Mouse (Mus musculus): ENCODE data around the gene Coch. TPM values are rescaled to one million over a fixed set of nuclear protein-coding genes. Genes with fewer than 3 reads are reported as not detected.
"Not testable (repeated sequence)": the region's sequence is repeated elsewhere in the genome, so short reads cannot be mapped to it uniquely, and the experiment has no call there.

Gene Coch
- polyA plus RNA-seq, 1 experiment: 3.1 TPM

DNA sequence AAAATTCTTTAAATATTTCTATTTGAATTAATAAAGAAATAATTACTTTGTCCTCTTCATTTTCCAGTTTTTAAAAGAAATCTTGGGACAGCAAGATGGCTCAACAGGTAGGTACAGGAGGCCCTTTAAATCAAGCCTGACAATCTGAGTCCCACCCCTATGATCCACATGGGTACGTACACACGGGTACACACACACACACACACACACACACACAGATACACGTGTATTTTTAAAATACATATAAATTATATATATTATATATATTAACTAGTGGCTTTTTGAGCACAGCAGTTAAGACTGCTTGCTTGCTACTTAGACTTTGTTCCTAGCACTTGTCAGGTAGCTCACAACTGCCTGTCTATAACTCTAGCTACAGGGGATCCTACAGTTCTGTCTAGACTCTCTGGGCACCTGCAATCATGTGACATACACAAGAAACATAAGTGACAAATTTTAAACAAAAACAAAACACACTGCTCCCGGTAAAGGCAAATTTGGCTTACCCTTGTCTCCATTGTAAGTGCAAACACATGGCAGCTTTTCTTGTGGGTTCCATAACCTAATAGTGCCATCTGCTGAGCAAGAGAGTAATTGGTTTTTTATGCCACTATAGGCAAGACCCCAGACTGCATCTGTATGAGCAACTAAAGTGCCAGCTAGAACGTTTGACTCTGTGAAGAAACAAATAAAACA lies 29.7 kb downstream of the Coch start:
- Histone ChIP-seq H3K27ac (ENCODE audit: insufficient read depth, low read length) (no peak overlapping the region), H3K9ac (ENCODE audit: low read depth, poor library complexity, severe bottlenecking) (no peak overlapping the region), H3K4me1 (ENCODE audit: control insufficient read depth, insufficient read depth, low read length) (no peaks in the 10 kb centered on the region), H3K36me3 (ENCODE audit: control insufficient read depth, insufficient read depth, low read length, poor library complexity, severe bottlenecking) (peaks cover 10% of the 10 kb centered on the region), H3K9me3 (replicated peaks; ENCODE audit: control insufficient read depth, insufficient read depth, low read length, poor library complexity, severe bottlenecking) (no peaks in the 10 kb centered on the region), H3K27me3 (ENCODE audit: control insufficient read depth, insufficient read depth, low read length, poor library complexity, severe bottlenecking) (no peaks in the 10 kb centered on the region), H3K4me3 (ENCODE audit: low read depth, low read length) (no peak overlapping the region)
- no peak for TF ChIP-seq CTCF (IDR thresholded peaks at IDR 0.05; ENCODE audit: low read depth, low read length)
- no peak for TF ChIP-seq POLR2A (IDR thresholded peaks at IDR 0.05; ENCODE audit: insufficient read depth, low read length)
- TF ChIP-seq EP300 (IDR thresholded peaks at IDR 0.05; ENCODE audit: insufficient read depth, low read depth, low read length): no peak

DNA sequence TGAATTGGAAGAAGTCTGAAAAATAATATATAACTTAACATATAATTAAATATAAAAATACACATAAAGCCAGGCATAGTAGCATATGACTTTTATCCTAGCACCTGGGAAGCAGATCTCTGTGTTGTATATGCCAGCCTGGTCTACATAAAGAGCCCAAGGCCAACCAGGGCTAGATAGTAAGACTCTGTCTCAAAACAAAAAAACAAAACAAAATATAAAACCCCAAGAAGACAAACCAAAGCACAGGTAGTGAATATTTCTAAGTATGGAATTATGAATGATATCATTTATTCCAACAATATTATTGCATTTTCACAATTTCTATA lies 30.2 kb downstream of the Coch start:
- H3K36me3 ChIP-seq (ENCODE audit: control insufficient read depth, insufficient read depth, low read length, poor library complexity, severe bottlenecking): peaks cover 10% of the 10 kb centered on the region
- no peaks in the 10 kb centered on the region for H3K4me1 ChIP-seq (ENCODE audit: control insufficient read depth, insufficient read depth, low read length)
- no peak overlapping the region for H3K4me3 ChIP-seq (ENCODE audit: low read depth, low read length)
- no peaks in the 10 kb centered on the region for H3K9me3 ChIP-seq (replicated peaks; ENCODE audit: control insufficient read depth, insufficient read depth, low read length, poor library complexity, severe bottlenecking)
- no peak overlapping the region for H3K9ac ChIP-seq (ENCODE audit: low read depth, poor library complexity, severe bottlenecking)
- TF ChIP-seq EP300 (IDR thresholded peaks at IDR 0.05; ENCODE audit: insufficient read depth, low read depth, low read length): no peak
- TF ChIP-seq POLR2A (IDR thresholded peaks at IDR 0.05; ENCODE audit: insufficient read depth, low read length): no peak
- TF ChIP-seq CTCF (IDR thresholded peaks at IDR 0.05; ENCODE audit: low read depth, low read length): no peak
- no peak overlapping the region for H3K27ac ChIP-seq (ENCODE audit: insufficient read depth, low read length)
- no peaks in the 10 kb centered on the region for H3K27me3 ChIP-seq (ENCODE audit: control insufficient read depth, insufficient read depth, low read length, poor library complexity, severe bottlenecking)

DNA sequence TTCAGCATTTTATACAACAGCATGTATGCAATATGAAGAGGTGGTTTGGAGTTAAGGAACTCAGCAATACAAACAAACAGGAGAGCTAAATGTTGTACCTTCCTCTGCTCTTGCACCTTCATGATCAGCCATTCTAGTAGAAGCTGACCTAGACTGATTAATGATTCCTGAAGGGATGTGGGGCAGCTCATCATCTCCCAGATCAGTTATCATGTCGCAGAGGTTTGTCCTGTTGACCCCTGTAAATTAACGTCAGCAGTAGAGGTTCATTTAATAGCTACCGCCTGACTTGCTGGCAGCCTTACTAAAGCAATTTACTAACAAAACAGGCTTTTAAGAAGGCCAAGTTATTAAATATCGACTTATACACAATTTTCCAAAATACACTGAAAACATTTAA lies 40.3 kb downstream of the Coch start:
- peaks cover 3% of the 10 kb centered on the region for H3K36me3 ChIP-seq (ENCODE audit: control insufficient read depth, insufficient read depth, low read length, poor library complexity, severe bottlenecking)
- H3K4me1 ChIP-seq (ENCODE audit: control insufficient read depth, insufficient read depth, low read length): no peaks in the 10 kb centered on the region
- H3K9ac ChIP-seq (ENCODE audit: low read depth, poor library complexity, severe bottlenecking): no peak overlapping the region
- H3K27ac ChIP-seq (ENCODE audit: insufficient read depth, low read length): no peak overlapping the region
- TF ChIP-seq CTCF (IDR thresholded peaks at IDR 0.05; ENCODE audit: low read depth, low read length) (no peak), EP300 (IDR thresholded peaks at IDR 0.05; ENCODE audit: insufficient read depth, low read depth, low read length) (no peak), POLR2A (IDR thresholded peaks at IDR 0.05; ENCODE audit: insufficient read depth, low read length) (no peak)
- H3K27me3 ChIP-seq (ENCODE audit: control insufficient read depth, insufficient read depth, low read length, poor library complexity, severe bottlenecking): no peaks in the 10 kb centered on the region
- no peak overlapping the region for H3K4me3 ChIP-seq (ENCODE audit: low read depth, low read length)
- H3K9me3 ChIP-seq (replicated peaks; ENCODE audit: control insufficient read depth, insufficient read depth, low read length, poor library complexity, severe bottlenecking): no peaks in the 10 kb centered on the region

GRCm38 (mm10) chr12:51636260-51636659 lies 43.1 kb downstream of the Coch start:
- Histone ChIP-seq H3K9ac (ENCODE audit: low read depth, poor library complexity, severe bottlenecking) (no peak overlapping the region), H3K27me3 (ENCODE audit: control insufficient read depth, insufficient read depth, low read length, poor library complexity, severe bottlenecking) (no peaks in the 10 kb centered on the region), H3K27ac (ENCODE audit: insufficient read depth, low read length) (no peak overlapping the region), H3K4me3 (ENCODE audit: low read depth, low read length) (no peak overlapping the region), H3K9me3 (replicated peaks; ENCODE audit: control insufficient read depth, insufficient read depth, low read length, poor library complexity, severe bottlenecking) (no peaks in the 10 kb centered on the region), H3K4me1 (ENCODE audit: control insufficient read depth, insufficient read depth, low read length) (no peaks in the 10 kb centered on the region), H3K36me3 (ENCODE audit: control insufficient read depth, insufficient read depth, low read length, poor library complexity, severe bottlenecking) (peaks cover 3% of the 10 kb centered on the region)
- TF ChIP-seq EP300 (IDR thresholded peaks at IDR 0.05; ENCODE audit: insufficient read depth, low read depth, low read length) (no peak), POLR2A (IDR thresholded peaks at IDR 0.05; ENCODE audit: insufficient read depth, low read length) (no peak), CTCF (IDR thresholded peaks at IDR 0.05; ENCODE audit: low read depth, low read length) (no peak)

DNA sequence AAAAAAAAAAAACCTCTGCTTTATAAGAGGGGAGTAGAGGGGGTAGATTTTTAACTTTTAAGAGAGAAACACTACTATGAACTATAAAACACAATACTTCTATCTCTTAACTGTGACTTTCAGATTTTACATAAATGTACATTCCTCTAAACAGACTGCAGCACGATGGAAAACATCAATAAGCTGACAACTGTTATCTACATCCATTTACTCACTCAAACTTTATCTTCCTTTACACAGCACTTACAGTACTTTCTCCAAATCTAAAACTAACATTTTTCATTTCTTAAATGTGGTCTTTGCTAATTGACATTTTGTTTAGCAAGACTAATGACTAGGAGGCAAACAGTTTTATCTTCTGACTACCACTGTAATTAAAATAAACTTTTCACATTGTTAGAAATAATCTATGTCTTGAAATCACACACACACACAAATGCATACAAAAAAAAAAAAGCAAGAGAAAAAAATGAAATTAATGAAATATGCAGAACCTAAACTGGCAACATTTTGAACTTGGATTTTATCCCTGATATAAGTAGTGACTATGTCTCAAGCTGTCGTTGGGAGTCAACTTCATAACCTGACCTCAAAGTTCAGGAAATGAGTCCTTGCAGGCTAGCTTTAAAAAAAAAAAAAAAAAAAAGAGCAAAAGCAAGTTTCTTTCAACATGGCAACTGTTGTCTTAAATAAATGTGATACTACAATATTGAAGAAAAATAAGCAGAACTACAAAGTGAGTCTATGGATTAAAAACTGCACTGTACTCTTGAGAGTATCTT lies 43.7 kb downstream of the Coch start:
- TF ChIP-seq EP300 (IDR thresholded peaks at IDR 0.05; ENCODE audit: insufficient read depth, low read depth, low read length): no peak
- TF ChIP-seq POLR2A (IDR thresholded peaks at IDR 0.05; ENCODE audit: insufficient read depth, low read length): no peak
- no peak for TF ChIP-seq CTCF (IDR thresholded peaks at IDR 0.05; ENCODE audit: low read depth, low read length)

GRCm38 (mm10) chr12:51641871-51642270 lies 48.7 kb downstream of the Coch start:
- Histone ChIP-seq H3K27me3 (ENCODE audit: control insufficient read depth, insufficient read depth, low read length, poor library complexity, severe bottlenecking) (no peaks in the 10 kb centered on the region), H3K27ac (ENCODE audit: insufficient read depth, low read length) (no peak overlapping the region), H3K4me1 (ENCODE audit: control insufficient read depth, insufficient read depth, low read length) (no peaks in the 10 kb centered on the region), H3K9me3 (replicated peaks; ENCODE audit: control insufficient read depth, insufficient read depth, low read length, poor library complexity, severe bottlenecking) (no peaks in the 10 kb centered on the region), H3K9ac (ENCODE audit: low read depth, poor library complexity, severe bottlenecking) (no peak overlapping the region), H3K4me3 (ENCODE audit: low read depth, low read length) (no peak overlapping the region), H3K36me3 (ENCODE audit: control insufficient read depth, insufficient read depth, low read length, poor library complexity, severe bottlenecking) (peaks cover 2% of the 10 kb centered on the region)
- TF ChIP-seq POLR2A (IDR thresholded peaks at IDR 0.05; ENCODE audit: insufficient read depth, low read length): no peak
- TF ChIP-seq CTCF (IDR thresholded peaks at IDR 0.05; ENCODE audit: low read depth, low read length): no peak
- TF ChIP-seq EP300 (IDR thresholded peaks at IDR 0.05; ENCODE audit: insufficient read depth, low read depth, low read length): no peak

More for the DNA sequence above, 43.7 kb downstream of the Coch start:
- Histone ChIP-seq H3K4me3 (ENCODE audit: low read depth, low read length) (no peak overlapping the region), H3K9ac (ENCODE audit: low read depth, poor library complexity, severe bottlenecking) (no peak overlapping the region), H3K9me3 (replicated peaks; ENCODE audit: control insufficient read depth, insufficient read depth, low read length, poor library complexity, severe bottlenecking) (no peaks in the 10 kb centered on the region), H3K27ac (ENCODE audit: insufficient read depth, low read length) (no peak overlapping the region), H3K36me3 (ENCODE audit: control insufficient read depth, insufficient read depth, low read length, poor library complexity, severe bottlenecking) (peaks cover 3% of the 10 kb centered on the region), H3K4me1 (ENCODE audit: control insufficient read depth, insufficient read depth, low read length) (no peaks in the 10 kb centered on the region), H3K27me3 (ENCODE audit: control insufficient read depth, insufficient read depth, low read length, poor library complexity, severe bottlenecking) (no peaks in the 10 kb centered on the region)

- not testable (repeated sequence) for H3K27ac ChIP-seq (ENCODE audit: insufficient read depth, low read length); H3K9ac ChIP-seq (ENCODE audit: low read depth, poor library complexity, severe bottlenecking); H3K9me3 ChIP-seq (replicated peaks; ENCODE audit: control insufficient read depth, insufficient read depth, low read length, poor library complexity, severe bottlenecking); H3K4me1 ChIP-seq (ENCODE audit: control insufficient read depth, insufficient read depth, low read length); H3K27me3 ChIP-seq (ENCODE audit: control insufficient read depth, insufficient read depth, low read length, poor library complexity, severe bottlenecking); H3K4me3 ChIP-seq (ENCODE audit: low read depth, low read length)
- peaks cover 18% of the 10 kb centered on the region for H3K36me3 ChIP-seq (ENCODE audit: control insufficient read depth, insufficient read depth, low read length, poor library complexity, severe bottlenecking)
Measured at GRCm38 (mm10) chr12:51649401-51649800, 56.3 kb downstream of the Coch start.
